Mouse (Mus musculus) liver, embryonic 12.5 days (tissue): ENCODE measurements at regions not wholly inside any gene's neighbourhood (a gene's known extent, or its start where the extent isn't known, plus 50 kb on each side); places are given as distances from the start of the nearest gene placed in this dataset.

ENCODE experiments used
- ATAC-seq: fragments of 200-750 bp; cut with Nextera tagmentation; 2 replicates; pipeline ENCODE4 v1.8.0; 2017; ENCODE audit warnings: moderate number of reproducible peaks, mild to moderate bottlenecking, moderate library complexity
- H3K27ac ChIP-seq: fragments of 300-500 bp; sonication (generic); 2 replicates; pipeline ENCODE4 v1.5.1; 2016; ENCODE audit warnings: mild to moderate bottlenecking
- H3K27me3 ChIP-seq: fragments of 300-500 bp; sonication (generic); replicated peaks from 2 replicates; pipeline ENCODE4 v1.6.1; 2016; ENCODE audit warnings: mild to moderate bottlenecking, moderate library complexity
- H3K36me3 ChIP-seq: fragments of 300-500 bp; sonication (generic); 2 replicates; pipeline ENCODE4 v1.6.1; 2016; ENCODE audit warnings: mild to moderate bottlenecking, moderate library complexity
- H3K4me1 ChIP-seq: fragments of 300-500 bp; sonication (generic); 2 replicates; pipeline ENCODE4 v1.6.1; 2016
- H3K4me2 ChIP-seq: fragments of 300-500 bp; sonication (generic); 2 replicates; pipeline ENCODE4 v1.6.1; 2016; ENCODE audit warnings: mild to moderate bottlenecking, moderate library complexity
- H3K4me3 ChIP-seq: fragments of 300-500 bp; sonication (generic); 2 replicates; pipeline ENCODE4 v1.5.1; 2016; ENCODE audit warnings: mild to moderate bottlenecking, moderate library complexity
- H3K9ac ChIP-seq: fragments of 300-500 bp; sonication (generic); 2 replicates; pipeline ENCODE4 v1.6.1; 2016; ENCODE audit warnings: mild to moderate bottlenecking, moderate library complexity
- H3K9me3 ChIP-seq: fragments of 300-500 bp; sonication (generic); replicated peaks from 2 replicates; pipeline ENCODE4 v1.6.1; 2016; ENCODE audit warnings: mild to moderate bottlenecking, moderate library complexity
- WGBS: fragments of 180-500 bp; shearing (Covaris S2); methylation state at CpG from one replicate; pipeline ENCODE4 v1.1.7; 2016; ENCODE audit not compliant: insufficient replicate concordance; 5-methylcytosine and 5-hydroxymethylcytosine counted together

- Histone ChIP-seq H3K4me3 (no peak overlapping the region), H3K4me2 (peak overlapping the region; percentile 34), H3K4me1 (peaks cover 72% of the 10 kb centered on the region), H3K36me3 (no peaks in the 10 kb centered on the region), H3K9me3 (no peaks in the 10 kb centered on the region), H3K27ac (peak overlapping the region; percentile 87), H3K27me3 (no peaks in the 10 kb centered on the region), H3K9ac (no peak overlapping the region)
- WGBS = 20% methylated on average over 2 of the region's 2 CpGs
- ATAC-seq = peak; percentile 79
These were observed 103.2 kb upstream of the Jun start for GRCm38 (mm10) chr4:95155178-95155577.

GRCm38 (mm10) chr4:95155796-95156195 lies 103.8 kb upstream of the Jun start:
- ATAC-seq = no peak
- Histone ChIP-seq H3K4me1 (peaks cover 78% of the 10 kb centered on the region), H3K27ac (peak overlapping the region; percentile 87), H3K4me2 (peak overlapping the region; percentile 45; the same call in 1 of the 2 replicates), H3K36me3 (no peaks in the 10 kb centered on the region), H3K4me3 (no peak overlapping the region), H3K9ac (0 out of 2 replicates have a peak overlapping the region, but pooled peaks have one; percentile 46), H3K27me3 (no peaks in the 10 kb centered on the region), H3K9me3 (no peaks in the 10 kb centered on the region)
- WGBS = 49% methylated on average over 5 of the region's 5 CpGs

GRCm38 (mm10) chr4:95156451-95157271 lies 104.6 kb upstream of the Jun start:
- WGBS = 6% methylated on average over 5 of the region's 5 CpGs
- Histone ChIP-seq H3K4me2 (peak overlapping the region; percentile 45), H3K36me3 (no peaks in the 10 kb centered on the region), H3K9ac (peak overlapping the region; percentile 46), H3K4me1 (peaks cover 83% of the 10 kb centered on the region), H3K27ac (peak overlapping the region; percentile 87), H3K27me3 (no peaks in the 10 kb centered on the region), H3K4me3 (no peak overlapping the region), H3K9me3 (no peaks in the 10 kb centered on the region)
- peak; percentile 52 for ATAC-seq

- H3K9ac ChIP-seq = peak overlapping the region; percentile 46; the same call in 1 of the 2 replicates
- H3K27me3 ChIP-seq = no peaks in the 10 kb centered on the region
- ATAC-seq = no peak
- peaks cover 91% of the 10 kb centered on the region for H3K4me1 ChIP-seq
- H3K4me2 ChIP-seq = peak overlapping the region; percentile 45; the same call in 1 of the 2 replicates
- no peaks in the 10 kb centered on the region for H3K36me3 ChIP-seq
- no peak overlapping the region for H3K4me3 ChIP-seq
- WGBS = 57% methylated on average over 7 of the region's 7 CpGs
- H3K27ac ChIP-seq = peak overlapping the region; percentile 87
- H3K9me3 ChIP-seq = no peaks in the 10 kb centered on the region
These were observed 105.8 kb upstream of the Jun start for GRCm38 (mm10) chr4:95157653-95158430.

GRCm38 (mm10) chr4:95158632-95159424 lies 106.8 kb upstream of the Jun start:
- Histone ChIP-seq H3K36me3 (no peaks in the 10 kb centered on the region), H3K27ac (peak overlapping the region; percentile 87), H3K9me3 (no peaks in the 10 kb centered on the region), H3K27me3 (no peaks in the 10 kb centered on the region), H3K4me1 (peaks cover 90% of the 10 kb centered on the region), H3K9ac (no peak overlapping the region), H3K4me3 (no peak overlapping the region), H3K4me2 (no peak overlapping the region)
- ATAC-seq = no peak
- WGBS = 76% methylated on average over 6 of the region's 6 CpGs

- H3K4me1 ChIP-seq = peaks cover 80% of the 10 kb centered on the region
- H3K9ac ChIP-seq = no peak overlapping the region
- no peaks in the 10 kb centered on the region for H3K9me3 ChIP-seq
- H3K36me3 ChIP-seq = no peaks in the 10 kb centered on the region
- H3K27me3 ChIP-seq = no peaks in the 10 kb centered on the region
- H3K4me2 ChIP-seq = no peak overlapping the region
- WGBS = 76% methylated on average over 4 of the region's 4 CpGs
- no peak overlapping the region for H3K4me3 ChIP-seq
- peak overlapping the region; percentile 97 for H3K27ac ChIP-seq
- ATAC-seq = no peak
These were observed 107.8 kb upstream of the Jun start for GRCm38 (mm10) chr4:95159821-95160220.

GRCm38 (mm10) chr4:95160465-95160864 lies 108.4 kb upstream of the Jun start:
- H3K27me3 ChIP-seq = no peaks in the 10 kb centered on the region
- no peaks in the 10 kb centered on the region for H3K36me3 ChIP-seq
- H3K4me2 ChIP-seq = peak overlapping the region; percentile 86
- 70% methylated on average over 3 of the region's 3 CpGs for WGBS
- peak overlapping the region; percentile 88 for H3K9ac ChIP-seq
- no peak for ATAC-seq
- H3K4me1 ChIP-seq = peaks cover 74% of the 10 kb centered on the region
- H3K27ac ChIP-seq = peak overlapping the region; percentile 97
- H3K4me3 ChIP-seq = peak overlapping the region; percentile 66
- H3K9me3 ChIP-seq = no peaks in the 10 kb centered on the region

GRCm38 (mm10) chr4:95160912-95161669 lies 109.1 kb upstream of the Jun start:
- ATAC-seq = peak; percentile 96
- Histone ChIP-seq H3K4me1 (peaks cover 68% of the 10 kb centered on the region), H3K4me3 (peak overlapping the region; percentile 66), H3K9ac (peak overlapping the region; percentile 88), H3K9me3 (no peaks in the 10 kb centered on the region), H3K27ac (peak overlapping the region; percentile 97), H3K4me2 (peak overlapping the region; percentile 86), H3K36me3 (no peaks in the 10 kb centered on the region), H3K27me3 (no peaks in the 10 kb centered on the region)
- WGBS = 3% methylated on average over 53 of the region's 53 CpGs

- ATAC-seq = no peak
- 20% methylated on average over 7 of the region's 7 CpGs for WGBS
- peak overlapping the region; percentile 66 for H3K4me3 ChIP-seq
These were observed 109.6 kb upstream of the Jun start for GRCm38 (mm10) chr4:95161670-95162020.

GRCm38 (mm10) chr4:95162386-95163090 lies 110.5 kb upstream of the Jun start:
- H3K9me3 ChIP-seq = no peaks in the 10 kb centered on the region
- H3K4me1 ChIP-seq = peaks cover 54% of the 10 kb centered on the region
- H3K9ac ChIP-seq = peak overlapping the region; percentile 88; the same call in 1 of the 2 replicates
- no peaks in the 10 kb centered on the region for H3K36me3 ChIP-seq
- no peaks in the 10 kb centered on the region for H3K27me3 ChIP-seq
- H3K4me3 ChIP-seq = no peak overlapping the region
- 38% methylated on average over 9 of the region's 9 CpGs for WGBS
- peak overlapping the region; percentile 81 for H3K27ac ChIP-seq
- peak; percentile 19 for ATAC-seq
- H3K4me2 ChIP-seq = peak overlapping the region; percentile 86

More at GRCm38 (mm10) chr4:95161670-95162020, 109.6 kb upstream of the Jun start:
- no peaks in the 10 kb centered on the region for H3K36me3 ChIP-seq
- peak overlapping the region; percentile 86 for H3K4me2 ChIP-seq
- peaks cover 63% of the 10 kb centered on the region for H3K4me1 ChIP-seq
- peak overlapping the region; percentile 97 for H3K27ac ChIP-seq
- peak overlapping the region; percentile 88 for H3K9ac ChIP-seq
- no peaks in the 10 kb centered on the region for H3K9me3 ChIP-seq
- H3K27me3 ChIP-seq = no peaks in the 10 kb centered on the region
